Mouse (Mus musculus): ENCODE data around the gene Golim4. TPM values are rescaled to one million over a fixed set of nuclear protein-coding genes. Genes with fewer than 3 reads are reported as not detected.

The Golim4 gene
- total and polyA plus RNA-seq, 3 experiments = 12.9 to 30.2 TPM; not detected in 1

GRCm38 (mm10) chr3:75942303-75943060 lies 14.3 kb downstream of the Golim4 start (continued):
- TF ChIP-seq USF2 (IDR thresholded peaks at IDR 0.05; ENCODE audit: borderline replicate concordance in 1 of 2, insufficient read depth in 1 of 2, low read depth in 1 of 2, low read length in 2 of 2) (no peak), TAL1 (IDR thresholded peaks at IDR 0.05; ENCODE audit: low read length) (no peak)

- H3K4me1 ChIP-seq (ENCODE audit: control insufficient read depth in 1 of 2, insufficient read depth in 2 of 2, low read length in 2 of 2) = no peaks in the 10 kb centered on the region
- H3K9me3 ChIP-seq (replicated peaks; ENCODE audit: insufficient read depth, low read length) = no peaks in the 10 kb centered on the region
- TF ChIP-seq E2F4 (IDR thresholded peaks at IDR 0.05; ENCODE audit: borderline replicate concordance, low read depth, low read length) (no peak), TAL1 (IDR thresholded peaks at IDR 0.05; ENCODE audit: low read length) (no peak), SIN3A (IDR thresholded peaks at IDR 0.05; ENCODE audit: low read length) (no peak), HCFC1 (IDR thresholded peaks at IDR 0.05; ENCODE audit: low read depth, low read length) (no peak), TCF12 (IDR thresholded peaks at IDR 0.05; ENCODE audit: low read depth, low read length) (no peak), SMC3 (IDR thresholded peaks at IDR 0.05; ENCODE audit: low read depth, low read length) (no peak), ELF1 (IDR thresholded peaks at IDR 0.05; ENCODE audit: low read depth, low read length) (no peak), MAFK (IDR thresholded peaks at IDR 0.05; ENCODE audit: borderline replicate concordance, low read depth, low read length) (no peak), RAD21 (IDR thresholded peaks at IDR 0.05; ENCODE audit: low read depth, low read length) (no peak), POLR2AphosphoS5 (IDR thresholded peaks at IDR 0.05; ENCODE audit: borderline replicate concordance, low read depth, low read length) (no peak), CHD1 (IDR thresholded peaks at IDR 0.05; ENCODE audit: low read depth, low read length) (no peak)
- DNase-seq (ENCODE audit: low read depth, low spot score) = no peak
- H3K79me2 ChIP-seq (ENCODE audit: control insufficient read depth, insufficient read depth, low read length, poor library complexity) = no peaks in the 10 kb centered on the region
- no peak overlapping the region for H3K4me3 ChIP-seq (ENCODE audit: control insufficient read depth in 1 of 2, insufficient read depth in 1 of 2, low read depth in 2 of 2, low read length in 2 of 2)
- H3K9ac ChIP-seq (ENCODE audit: control insufficient read depth, low read depth, low read length, poor library complexity, severe bottlenecking) = no peak overlapping the region
- no peak overlapping the region for H3K27ac ChIP-seq (ENCODE audit: control insufficient read depth, low read depth, low read length)
- peaks cover 0 to 2% of the 10 kb centered on the region in 2 experiments; a peak in 2 of 4 replicates for H3K36me3 ChIP-seq (ENCODE audit: control insufficient read depth in 1 of 2, insufficient read depth in 2 of 2, low read length in 2 of 2)
- H3K27me3 ChIP-seq (ENCODE audit: control insufficient read depth in 1 of 2, insufficient read depth in 2 of 2, low read length in 2 of 2) = no peaks in the 10 kb centered on the region
Observed at GRCm38 (mm10) chr3:75941864-75942263, 14.9 kb downstream of the Golim4 start.

- H3K27me3 ChIP-seq (ENCODE audit: control insufficient read depth in 1 of 2, insufficient read depth in 2 of 2, low read length in 2 of 2) = no peaks in the 10 kb centered on the region
Observed at GRCm38 (mm10) chr3:75936152-75936551, 20.6 kb downstream of the Golim4 start.

More at GRCm38 (mm10) chr3:75936152-75936551, 20.6 kb downstream of the Golim4 start:
- H3K36me3 ChIP-seq (ENCODE audit: control insufficient read depth in 1 of 2, insufficient read depth in 2 of 2, low read length in 2 of 2) = peaks cover 0 to 6% of the 10 kb centered on the region in 2 experiments; a peak in 2 of 4 replicates
- TF ChIP-seq MYB (IDR thresholded peaks at IDR 0.05; ENCODE audit: low read depth, low read length) = no peak
- no peak overlapping the region for H3K9ac ChIP-seq (ENCODE audit: control insufficient read depth, low read depth, low read length, poor library complexity, severe bottlenecking)
- no peaks in the 10 kb centered on the region; the same call in 1 of the 2 replicates for H3K79me2 ChIP-seq (ENCODE audit: control insufficient read depth, insufficient read depth, low read length, poor library complexity)
- no peaks in the 10 kb centered on the region for H3K9me3 ChIP-seq (replicated peaks; ENCODE audit: insufficient read depth, low read length)
- no peak for DNase-seq (ENCODE audit: low read depth, low spot score)
- no peaks in the 10 kb centered on the region for H3K4me1 ChIP-seq (ENCODE audit: control insufficient read depth in 1 of 2, insufficient read depth in 2 of 2, low read length in 2 of 2)
- H3K27ac ChIP-seq (ENCODE audit: control insufficient read depth, low read depth, low read length) = no peak overlapping the region
- H3K4me3 ChIP-seq (ENCODE audit: control insufficient read depth in 1 of 2, insufficient read depth in 1 of 2, low read depth in 2 of 2, low read length in 2 of 2) = no peak overlapping the region
